ENCODE assay signal across 9 mouse cellular contexts in the genomic region with DNA sequence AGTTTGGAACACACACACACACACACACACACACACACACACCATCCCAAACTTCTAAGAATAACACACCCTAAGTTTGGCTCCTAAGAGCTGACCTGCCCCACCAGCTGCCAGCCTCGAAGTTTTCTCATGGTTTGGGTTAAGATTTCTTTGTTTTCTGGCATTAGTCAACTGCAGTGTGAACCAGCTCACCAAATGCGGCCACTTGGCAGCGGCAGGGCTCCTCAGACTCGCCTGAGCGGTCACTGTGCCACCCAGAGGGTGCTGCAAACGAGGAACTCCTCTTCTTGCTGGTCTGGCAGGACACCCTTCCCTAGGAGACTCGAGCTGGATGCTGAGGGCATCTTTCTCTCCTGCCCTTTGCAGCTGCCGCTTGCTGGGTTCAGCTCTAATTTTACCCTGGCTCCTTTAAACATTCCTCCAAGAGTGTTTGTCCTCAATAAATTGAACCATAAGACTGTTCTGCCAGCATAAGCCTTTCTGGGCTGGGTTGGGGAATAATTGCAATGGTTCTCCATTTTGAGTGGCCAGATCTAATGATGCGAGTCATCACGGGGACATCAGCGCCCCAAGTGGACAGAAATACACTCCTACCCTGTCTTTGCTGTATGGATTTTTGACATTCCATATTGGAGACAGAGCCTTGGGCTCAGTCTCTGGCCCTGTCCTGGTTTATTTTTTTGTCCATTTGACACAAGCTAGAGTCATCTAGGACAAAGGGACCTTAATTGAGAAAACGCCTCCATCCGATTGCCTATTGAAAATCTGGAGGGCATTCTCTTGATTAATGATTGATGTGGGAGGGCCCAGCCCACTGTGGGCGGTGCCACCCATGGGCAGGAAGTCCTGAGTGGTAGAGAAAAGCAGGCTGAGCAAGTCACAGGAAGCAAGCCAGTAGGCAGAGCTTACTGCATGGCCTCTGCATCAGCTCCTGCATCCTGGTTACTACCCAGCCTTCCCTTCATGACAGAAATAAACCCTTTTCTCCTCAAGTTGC. TPM values are rescaled to one million over a fixed set of nuclear protein-coding genes. Genes with fewer than 3 reads are reported as not detected.
DNase-seq lines count a peak whose midpoint lies in the region; ATAC-seq and TF ChIP-seq lines count a peak whose summit lies in the region.
"Had no signal": no experiment of that assay in that cellular context is flagged by ENCODE, and none has a peak within 500 bp of the region (broad histone marks: within the 10 kb centered on the region; RNA-seq: fewer than 3 reads in every experiment).

No protein-coding gene starts in this region.

- intact Hi-C loops in heart, postnatal 36 days (cut with DNase I) = no loop called here

- CTCF ChIA-PET in Patski (lab: Charles Lee) = interaction anchor here (1.1 to 2.4 kb wide), 13 partner anchors 9 to 192 kb away, joined by 3 to 16 read pairs (median 5); partner anchors contain the start of genes Cdk17 and Cfap54

- TF ChIP-seq CTCF in Patski (IDR thresholded peaks at IDR 0.05) = no peak

- H3K9ac ChIP-seq in heart, embryonic 13.5 days = 0 out of 2 replicates have a peak overlapping the region, but pooled peaks have one; percentile 24

- no peak for DNase-seq in heart, postnatal 36 days
- DNase-seq in 3T3-L1 (ENCODE audit: low read depth, low spot score) (peak; percentile 45), Patski (ENCODE audit: low read depth, low spot score) (no peak)
- DNase-seq in kidney, postnatal 25 days = peak; percentile 68 to 78
- DNase-seq in urinary bladder, postnatal 36 days (ENCODE audit: low spot score in 2 of 2) = no peak
- no peak for DNase-seq in layer of hippocampus, postnatal 10 days (ENCODE audit: low spot score in 2 of 2)
- DNase-seq in right cerebral cortex, postnatal 4 days = no peak
- DNase-seq: adrenal gland, postnatal 14 days had no signal

- no peaks in the 10 kb centered on the region for H3K27me3 ChIP-seq in heart, embryonic 13.5 days (replicated peaks)
- no peaks in the 10 kb centered on the region for H3K27me3 ChIP-seq in Patski

- POLR2A ChIA-PET in Patski (lab: Charles Lee) = interaction anchor here (0.8 to 1.4 kb wide), 6 partner anchors 12 to 111 kb away, joined by 3 to 4 read pairs (median 4); no protein-coding TSS in a partner anchor

- 83% methylated on average over 14 of the region's 14 CpGs for WGBS in heart, embryonic 13.5 days

- peaks cover 31% of the 10 kb centered on the region for H3K36me3 ChIP-seq in heart, embryonic 13.5 days

- in situ Hi-C loops in Patski (cut with MboI; ENCODE audit: low pct_unique_long_range_greater_than_20kb) = no loop called here

- H3K4me3 ChIP-seq in heart, embryonic 13.5 days = no peak overlapping the region

- no peak overlapping the region for H3K27ac ChIP-seq in heart, embryonic 13.5 days (replicated peaks)

- ATAC-seq in heart, embryonic 13.5 days (ENCODE audit: extremely low read depth, insufficient number of reproducible peaks, low FRiP score, low TSS enrichment) = no peak
- peak; percentile 86 for ATAC-seq in Patski

- no peaks in the 10 kb centered on the region for H3K9me3 ChIP-seq in heart, embryonic 13.5 days

- H3K4me2 ChIP-seq in heart, embryonic 13.5 days = no peak overlapping the region

- peaks cover 73% of the 10 kb centered on the region for H3K4me1 ChIP-seq in heart, embryonic 13.5 days

RNA-seq across cellular contexts. Expression of gene Elk3, which starts 37.7 kb away (rescaled TPM):
- polyA plus RNA-seq in heart, embryonic 13.5 days (2015; fragmentation: Nextera tagmentation; extraction: Ambion mirVana) = 34.5 and 38.3 TPM in 2 replicates
- 10 to 100 TPM; 42.0 to 53.5 TPM for total RNA-seq in heart, postnatal 36 days (2021)
- polyA plus RNA-seq in Patski (2021) = 65.2 TPM
- 10 to 100 TPM; 12.3 to 12.8 TPM for total RNA-seq in layer of hippocampus, postnatal 10 days (2021)

Comparison
In these comparisons a context has a peak if more than half of its experiments do, and no peak if none do; other contexts are left out.
1. DNase-seq: peak in 3T3-L1 (single experiment) and kidney, postnatal 25 days (2 of 2); none in heart, postnatal 36 days (0 of 2), Patski (single experiment), urinary bladder, postnatal 36 days (0 of 2), layer of hippocampus, postnatal 10 days (0 of 2) and right cerebral cortex, postnatal 4 days (single experiment).